Mouse (Mus musculus) forebrain, postnatal 0 days (tissue): ENCODE data around the gene Papln. TPM values are rescaled to one million over a fixed set of nuclear protein-coding genes. Genes with fewer than 3 reads are reported as not detected.
A peak's percentile ranks its signal among the peaks of the same experiment; 100 is the strongest.

Source experiments
- ATAC-seq: fragments of 200-750 bp; cut with Nextera tagmentation; 2 replicates; pipeline ENCODE4 v1.8.0; 2017; ENCODE audit warnings: mild to moderate bottlenecking, moderate library complexity
- DNase-seq: peaks from one replicate; pipeline ENCODE4 v3.0.0-alpha.2; 2015
- H3K27ac ChIP-seq: fragments of 300-500 bp; sonication (generic); 2 replicates; pipeline ENCODE4 v1.5.1; 2014; ENCODE audit warnings: low read depth, mild to moderate bottlenecking, antibody characterized with exemption, low read length, moderate library complexity, mixed read lengths
- H3K27me3 ChIP-seq: fragments of 300-500 bp; sonication (generic); 2 replicates; pipeline ENCODE4 v1.6.1; 2014; ENCODE audit warnings: mild to moderate bottlenecking, low read length, mixed read lengths; ENCODE audit not compliant: insufficient read depth
- H3K36me3 ChIP-seq: fragments of 300-500 bp; sonication (generic); 2 replicates; pipeline ENCODE4 v1.6.1; 2014; ENCODE audit warnings: mild to moderate bottlenecking, moderate library complexity; ENCODE audit not compliant: insufficient read depth
- H3K4me1 ChIP-seq: fragments of 300-500 bp; sonication (generic); 2 replicates; pipeline ENCODE4 v1.6.1; 2014; ENCODE audit warnings: antibody characterized with exemption; ENCODE audit not compliant: insufficient read depth
- H3K4me2 ChIP-seq: fragments of 300-500 bp; sonication (generic); 2 replicates; pipeline ENCODE4 v1.6.1; 2014; ENCODE audit warnings: low read depth, mild to moderate bottlenecking, moderate library complexity
- H3K4me3 ChIP-seq: fragments of 300-500 bp; sonication (generic); 2 replicates; pipeline ENCODE4 v1.5.1; 2014; ENCODE audit warnings: low read depth, low read length, mixed read lengths
- H3K9ac ChIP-seq: fragments of 300-500 bp; sonication (generic); 2 replicates; pipeline ENCODE4 v1.6.1; 2014; ENCODE audit warnings: mild to moderate bottlenecking
- H3K9me3 ChIP-seq: fragments of 300-500 bp; sonication (generic); 2 replicates; pipeline ENCODE4 v1.6.1; 2016; ENCODE audit warnings: low read length
- CTCF ChIP-seq: sonication (generic); IDR thresholded peaks from 2 replicates; pipeline ENCODE4 v1.5.1; 2016; ENCODE audit warnings: antibody characterized with exemption, control low read depth, low read depth
- WGBS: fragments of 180-500 bp; shearing (Covaris S2); extraction: QIAGEN DNeasy Blood & Tissue Kit; methylation state at CpG from one replicate; pipeline ENCODE4 v1.1.7; 2014; 5-methylcytosine and 5-hydroxymethylcytosine counted together
- polyA plus RNA-seq: library from polyadenylated mRNA; unstranded; fragments of >200 nt; fragmentation: Nextera tagmentation; extraction: Ambion mirVana; gene quantifications from 2 replicates; pipeline ENCODE4 v1.2.1, GENCODE M21; 2015
- total RNA-seq: library from RNA; depleted of rRNA; stranded (reverse); fragments of >200 nt; gene quantifications from 2 replicates; pipeline ENCODE4 v1.2.3, GENCODE M21; 2014

Papln gene
- total and polyA plus RNA-seq, 2 experiments from 2014 or later, result 0.40 to 2.7 TPM

DNA sequence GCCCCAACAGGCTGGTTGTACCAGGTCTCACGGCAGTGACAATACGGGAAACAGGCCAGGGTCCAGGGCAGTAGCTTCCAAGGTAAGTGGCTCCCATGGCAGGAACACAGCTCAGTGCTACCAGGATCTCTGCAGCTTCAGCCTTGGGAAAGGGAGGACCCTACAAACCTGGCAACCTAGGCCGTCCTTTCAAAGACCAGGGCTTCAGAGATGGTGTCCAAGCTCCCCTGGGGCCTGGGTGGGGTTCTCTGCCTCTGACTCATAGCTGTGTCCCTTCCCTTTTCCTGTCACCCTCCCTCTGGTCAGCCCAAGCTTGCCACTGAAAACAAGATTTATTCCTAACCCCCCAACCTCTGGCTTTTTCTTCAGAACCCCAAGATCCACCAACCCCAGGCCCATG is 16.7 kb downstream of the Papln start:
- ATAC-seq (no peak), DNase-seq (no peak)
- Histone ChIP-seq H3K36me3 (no peaks in the 10 kb centered on the region), H3K4me3 (no peak overlapping the region), H3K4me2 (no peak overlapping the region), H3K4me1 (no peaks in the 10 kb centered on the region), H3K27ac (no peak overlapping the region), H3K9me3 (no peaks in the 10 kb centered on the region), H3K27me3 (no peaks in the 10 kb centered on the region), H3K9ac (no peak overlapping the region)
- no peak for TF ChIP-seq CTCF
- WGBS, result 91% methylated on average over 3 of the region's 3 CpGs

- no peak overlapping the region for H3K27ac ChIP-seq
- DNase-seq, result no peak
Measured at GRCm38 (mm10) chr12:83781204-83781603, 17.8 kb downstream of the Papln start.

DNA sequence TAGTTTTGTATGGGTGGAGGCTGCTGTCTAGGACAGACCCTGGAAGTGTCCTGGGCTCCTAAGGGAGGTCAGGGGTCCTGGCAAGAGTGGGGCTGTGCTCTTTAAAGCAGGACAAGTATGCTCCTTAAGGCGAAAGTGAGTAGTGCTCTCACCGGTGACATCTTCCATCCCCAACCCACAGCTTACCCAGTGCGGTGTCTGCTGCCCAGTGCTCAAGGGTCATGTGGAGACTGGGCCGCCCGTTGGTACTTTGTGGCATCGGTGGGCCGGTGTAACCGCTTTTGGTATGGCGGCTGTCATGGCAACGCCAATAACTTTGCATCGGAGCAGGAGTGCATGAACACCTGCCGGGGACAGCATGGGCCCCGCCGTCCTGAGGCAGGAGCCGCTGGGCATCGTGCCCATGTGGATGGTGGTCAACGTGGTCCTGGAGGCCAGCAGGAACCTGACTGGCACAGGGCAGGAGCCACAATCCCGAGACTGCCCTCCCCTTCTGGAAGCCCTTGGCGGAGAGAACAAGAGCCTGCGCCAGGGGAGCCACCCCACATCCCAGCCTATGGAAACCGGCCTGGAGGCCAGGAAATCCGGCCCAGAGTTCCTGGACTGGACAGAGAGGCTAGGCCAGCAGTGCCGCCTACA is 18.3 kb downstream of the Papln start:
- H3K36me3 ChIP-seq, result no peaks in the 10 kb centered on the region
- WGBS, result 74% methylated on average over 23 of the region's 23 CpGs
- H3K9me3 ChIP-seq, result no peaks in the 10 kb centered on the region
- no peak overlapping the region for H3K4me3 ChIP-seq
- no peak overlapping the region for H3K4me2 ChIP-seq
- no peaks in the 10 kb centered on the region for H3K27me3 ChIP-seq
- TF ChIP-seq CTCF, result no peak
- ATAC-seq (no peak), DNase-seq (no peak)
- no peak overlapping the region for H3K27ac ChIP-seq
- no peak overlapping the region for H3K9ac ChIP-seq
- H3K4me1 ChIP-seq, result no peaks in the 10 kb centered on the region

More at GRCm38 (mm10) chr12:83781204-83781603, 17.8 kb downstream of the Papln start:
- ATAC-seq, result peak; percentile 58
- Histone ChIP-seq H3K36me3 (no peaks in the 10 kb centered on the region), H3K4me2 (no peak overlapping the region), H3K9ac (no peak overlapping the region), H3K4me3 (no peak overlapping the region), H3K4me1 (no peaks in the 10 kb centered on the region), H3K27me3 (no peaks in the 10 kb centered on the region), H3K9me3 (no peaks in the 10 kb centered on the region)
- no peak for TF ChIP-seq CTCF
- whole genome bisulfite sequencing, result 69% methylated on average over 7 of the region's 7 CpGs

- no peak for ATAC-seq
- TF ChIP-seq CTCF, result no peak
- no peak overlapping the region for H3K4me3 ChIP-seq
- H3K36me3 ChIP-seq, result no peaks in the 10 kb centered on the region
- DNase-seq, result no peak
- no peak overlapping the region for H3K27ac ChIP-seq
- no peaks in the 10 kb centered on the region for H3K27me3 ChIP-seq
- H3K4me1 ChIP-seq, result no peaks in the 10 kb centered on the region
- H3K9ac ChIP-seq, result no peak overlapping the region
- no peak overlapping the region for H3K4me2 ChIP-seq
- 89% methylated on average over 10 of the region's 10 CpGs for WGBS
- H3K9me3 ChIP-seq, result no peaks in the 10 kb centered on the region
Measured at GRCm38 (mm10) chr12:83782669-83783068, 19.2 kb downstream of the Papln start.

DNA sequence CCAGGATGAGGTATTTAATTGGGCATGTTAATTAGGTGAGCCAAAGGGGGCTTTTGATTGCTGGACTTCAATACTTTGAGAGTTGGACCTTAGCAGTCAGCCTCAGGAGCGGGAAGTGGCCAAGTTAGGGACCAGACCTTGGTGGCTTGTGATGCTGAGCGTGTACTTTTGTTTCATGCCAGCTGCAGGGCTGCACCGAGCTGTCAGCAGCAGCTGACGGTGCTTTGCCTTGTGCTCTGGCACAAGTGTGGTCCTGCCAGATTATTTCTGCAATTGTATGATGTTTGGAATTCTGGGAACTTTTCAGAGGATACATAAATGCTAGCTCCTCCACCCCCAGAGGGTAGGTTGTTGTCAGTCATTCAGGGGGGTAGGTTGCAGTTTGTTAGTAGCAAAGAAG is 21.9 kb downstream of the Papln start:
- DNase-seq, result peak; percentile 13
- WGBS, result 31% methylated on average over 4 of the region's 4 CpGs
- no peak for TF ChIP-seq CTCF

GRCm38 (mm10) chr12:83789051-83789780 is 25.8 kb downstream of the Papln start:
- TF ChIP-seq CTCF, result no peak
- H3K4me3 ChIP-seq, result no peak overlapping the region
- DNase-seq, result no peak

More for the DNA sequence above, 21.9 kb downstream of the Papln start:
- ATAC-seq, result peak; percentile 46; the same call in 1 of the 2 replicates
- no peaks in the 10 kb centered on the region for H3K4me1 ChIP-seq
- no peaks in the 10 kb centered on the region for H3K36me3 ChIP-seq
- no peak overlapping the region for H3K4me2 ChIP-seq
- no peak overlapping the region for H3K4me3 ChIP-seq
- no peak overlapping the region for H3K9ac ChIP-seq
- no peak overlapping the region for H3K27ac ChIP-seq
- no peaks in the 10 kb centered on the region for H3K27me3 ChIP-seq
- no peaks in the 10 kb centered on the region for H3K9me3 ChIP-seq

DNA sequence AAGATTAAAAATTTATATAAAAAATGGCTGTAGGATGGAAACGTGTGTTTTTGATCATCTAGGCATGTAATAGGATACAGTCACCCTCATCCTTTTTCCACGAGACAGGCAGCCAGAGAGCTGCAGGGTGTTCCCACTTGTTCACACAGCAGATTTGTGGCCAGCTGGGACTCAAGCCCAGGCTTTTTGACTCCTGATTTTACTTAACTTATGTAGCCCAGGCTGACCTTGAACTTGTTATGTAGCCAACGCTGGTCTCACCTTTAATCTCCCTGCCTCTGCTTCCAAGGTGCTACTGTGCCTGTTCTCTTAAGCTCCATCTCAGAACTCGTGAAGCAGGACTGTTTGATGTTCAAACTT is 26.3 kb downstream of the Papln start:
- no peak for TF ChIP-seq CTCF
- H3K9me3 ChIP-seq, result no peaks in the 10 kb centered on the region
- 56% methylated on average over 4 of the region's 4 CpGs for WGBS
- no peak overlapping the region for H3K27ac ChIP-seq
- H3K4me2 ChIP-seq, result no peak overlapping the region
- H3K4me1 ChIP-seq, result no peaks in the 10 kb centered on the region
- ATAC-seq (no peak), DNase-seq (no peak)
- H3K9ac ChIP-seq, result no peak overlapping the region
- H3K27me3 ChIP-seq, result no peaks in the 10 kb centered on the region
- H3K36me3 ChIP-seq, result peaks cover under 1% of the 10 kb centered on the region
- no peak overlapping the region for H3K4me3 ChIP-seq

More at GRCm38 (mm10) chr12:83789051-83789780, 25.8 kb downstream of the Papln start:
- Histone ChIP-seq H3K9me3 (no peaks in the 10 kb centered on the region), H3K36me3 (no peaks in the 10 kb centered on the region; the same call in 1 of the 2 replicates), H3K27me3 (no peaks in the 10 kb centered on the region), H3K27ac (no peak overlapping the region), H3K4me2 (no peak overlapping the region), H3K9ac (no peak overlapping the region), H3K4me1 (no peaks in the 10 kb centered on the region)
- 89% methylated on average over 17 of the region's 17 CpGs for WGBS
- ATAC-seq, result no peak
